Mouse (Mus musculus) embryonic fibroblast, embryonic 13.5 days (primary cell): ENCODE data around the gene Htr1f. TPM values are rescaled to one million over a fixed set of nuclear protein-coding genes. Genes with fewer than 3 reads are reported as not detected.

ENCODE experiments used
- H3K27ac ChIP-seq: 2 replicates; pipeline ENCODE4 v1.5.1; 2012; ENCODE audit warnings: low read length, control low read depth, inconsistent platforms; ENCODE audit not compliant: insufficient read depth
- H3K4me1 ChIP-seq: 2 replicates; pipeline ENCODE4 v1.6.1; 2011; ENCODE audit warnings: low read length; ENCODE audit not compliant: control insufficient read depth, insufficient read depth
- H3K4me3 ChIP-seq: 2 replicates; pipeline ENCODE4 v1.5.1; 2011; ENCODE audit warnings: mild to moderate bottlenecking, control low read depth, low read length; ENCODE audit not compliant: insufficient read depth
- CTCF ChIP-seq: IDR thresholded peaks from 2 replicates; pipeline ENCODE4 v1.5.1; 2011; ENCODE audit warnings: mild to moderate bottlenecking, control low read depth, low read length, moderate library complexity, borderline replicate concordance; ENCODE audit not compliant: insufficient read depth
- POLR2A ChIP-seq: IDR thresholded peaks from 2 replicates; pipeline ENCODE4 v1.6.1; 2011; ENCODE audit warnings: low read depth, mild to moderate bottlenecking, control low read depth, low read length, moderate library complexity
- polyA plus RNA-seq: library from polyadenylated mRNA; stranded (reverse); fragments of >200 nt; gene quantifications from 2 replicates; pipeline ENCODE4 v1.2.4, GENCODE M21; 2011; ENCODE audit warnings: low read depth; ENCODE audit not compliant: missing spikeins, insufficient read length

Gene Htr1f
- polyA plus RNA-seq, 1 experiment = 1.4 TPM

DNA sequence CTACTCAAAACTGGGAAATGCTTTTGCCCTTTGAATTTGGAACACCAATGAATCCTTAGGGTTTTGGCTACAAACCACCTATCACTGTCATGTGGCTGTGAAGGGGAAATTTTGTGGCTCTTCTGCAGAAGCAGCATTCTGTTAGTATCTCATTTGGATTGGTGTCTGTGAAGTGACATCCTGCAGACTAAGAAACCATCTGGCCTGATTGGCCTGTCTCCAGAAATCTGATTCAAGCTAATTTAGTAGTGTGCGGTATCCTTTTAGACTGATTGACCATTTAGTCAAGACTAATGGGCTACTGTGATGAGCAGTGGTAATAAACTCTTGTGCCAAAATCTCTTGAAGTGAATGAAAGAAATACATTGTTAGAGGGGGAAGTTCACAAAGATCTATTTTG, 76.0 kb downstream of the Htr1f start:
- no peaks in the 10 kb centered on the region for H3K4me1 ChIP-seq
- no peak for TF ChIP-seq CTCF
- no peak for TF ChIP-seq POLR2A
- H3K4me3 ChIP-seq = no peak overlapping the region
- no peak overlapping the region for H3K27ac ChIP-seq

DNA sequence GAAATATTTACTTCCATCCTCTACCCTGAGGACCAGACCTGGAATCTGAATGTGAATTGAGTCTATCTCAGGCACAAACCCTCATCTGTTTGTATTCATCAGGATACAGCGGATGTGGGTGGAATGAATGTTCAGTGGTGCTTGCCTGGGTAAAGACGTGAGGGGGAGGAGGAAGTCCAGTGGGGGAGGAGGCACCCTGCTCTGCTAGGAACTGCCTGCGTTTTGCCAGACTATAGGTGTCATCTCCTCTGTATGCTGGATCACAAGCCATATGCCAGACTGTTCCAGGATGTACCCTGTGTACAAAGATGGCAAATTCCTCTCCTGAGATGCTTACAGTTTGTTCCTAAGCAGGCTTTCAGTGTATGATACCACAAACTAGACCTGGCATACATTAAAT, 83.3 kb downstream of the Htr1f start:
- TF ChIP-seq CTCF (no peak), POLR2A (no peak)
- no peaks in the 10 kb centered on the region for H3K4me1 ChIP-seq
- no peak overlapping the region for H3K4me3 ChIP-seq

DNA sequence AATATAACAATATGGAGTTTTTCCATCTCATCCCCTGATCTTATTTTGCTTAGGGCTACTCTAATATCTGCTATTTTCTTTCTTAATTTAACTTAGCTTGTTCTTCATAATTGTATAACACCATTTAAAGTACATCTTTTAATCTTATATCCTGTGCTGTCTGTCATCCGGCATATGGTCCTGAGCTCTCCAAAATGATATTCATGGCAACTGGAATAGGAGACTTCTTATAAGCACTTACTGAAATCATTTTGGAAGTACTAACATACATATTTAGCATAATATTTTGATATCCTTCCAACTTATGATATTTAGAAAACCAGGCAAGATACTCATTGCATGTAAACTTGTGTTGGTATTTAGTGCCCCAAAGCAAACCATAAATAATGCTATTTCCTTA, 86.9 kb downstream of the Htr1f start:
- TF ChIP-seq CTCF = no peak
- TF ChIP-seq POLR2A = no peak
- no peak overlapping the region for H3K27ac ChIP-seq

More for the DNA sequence above, 83.3 kb downstream of the Htr1f start:
- H3K27ac ChIP-seq = no peak overlapping the region

DNA sequence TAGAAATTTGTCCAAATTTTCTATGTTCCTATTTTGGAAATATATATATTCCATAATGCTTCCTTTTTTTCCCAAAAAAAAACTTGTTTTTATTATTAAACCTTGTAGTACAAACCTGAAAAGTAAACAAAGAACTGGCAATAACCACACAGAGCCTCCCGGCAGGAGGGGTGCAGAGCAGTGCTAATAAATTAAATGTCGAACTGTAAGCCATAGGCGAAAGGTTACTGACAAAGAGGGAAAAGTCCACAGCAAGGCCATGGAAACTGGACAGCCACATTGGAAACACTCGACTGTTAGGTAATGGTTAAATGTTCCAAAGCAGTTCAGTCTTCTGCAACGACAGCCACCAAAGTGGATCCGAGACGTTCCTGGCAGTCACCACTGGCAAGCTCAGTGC, 87.5 kb downstream of the Htr1f start:
- no peak overlapping the region for H3K4me3 ChIP-seq
- no peak overlapping the region for H3K27ac ChIP-seq
- TF ChIP-seq CTCF (no peak), POLR2A (no peak)
- H3K4me1 ChIP-seq = no peaks in the 10 kb centered on the region

More for the DNA sequence above, 86.9 kb downstream of the Htr1f start:
- no peaks in the 10 kb centered on the region for H3K4me1 ChIP-seq
- no peak overlapping the region for H3K4me3 ChIP-seq

- TF ChIP-seq POLR2A = no peak
- Histone ChIP-seq H3K4me1 (no peaks in the 10 kb centered on the region), H3K27ac (no peak overlapping the region), H3K4me3 (no peak overlapping the region)
These were observed 88.1 kb downstream of the Htr1f start for GRCm38 (mm10) chr16:65017566-65017965.

GRCm38 (mm10) chr16:65015241-65015640, 90.4 kb downstream of the Htr1f start:
- Histone ChIP-seq H3K27ac (no peak overlapping the region), H3K4me3 (no peak overlapping the region), H3K4me1 (no peaks in the 10 kb centered on the region)
- no peak for TF ChIP-seq CTCF
- no peak for TF ChIP-seq POLR2A

DNA sequence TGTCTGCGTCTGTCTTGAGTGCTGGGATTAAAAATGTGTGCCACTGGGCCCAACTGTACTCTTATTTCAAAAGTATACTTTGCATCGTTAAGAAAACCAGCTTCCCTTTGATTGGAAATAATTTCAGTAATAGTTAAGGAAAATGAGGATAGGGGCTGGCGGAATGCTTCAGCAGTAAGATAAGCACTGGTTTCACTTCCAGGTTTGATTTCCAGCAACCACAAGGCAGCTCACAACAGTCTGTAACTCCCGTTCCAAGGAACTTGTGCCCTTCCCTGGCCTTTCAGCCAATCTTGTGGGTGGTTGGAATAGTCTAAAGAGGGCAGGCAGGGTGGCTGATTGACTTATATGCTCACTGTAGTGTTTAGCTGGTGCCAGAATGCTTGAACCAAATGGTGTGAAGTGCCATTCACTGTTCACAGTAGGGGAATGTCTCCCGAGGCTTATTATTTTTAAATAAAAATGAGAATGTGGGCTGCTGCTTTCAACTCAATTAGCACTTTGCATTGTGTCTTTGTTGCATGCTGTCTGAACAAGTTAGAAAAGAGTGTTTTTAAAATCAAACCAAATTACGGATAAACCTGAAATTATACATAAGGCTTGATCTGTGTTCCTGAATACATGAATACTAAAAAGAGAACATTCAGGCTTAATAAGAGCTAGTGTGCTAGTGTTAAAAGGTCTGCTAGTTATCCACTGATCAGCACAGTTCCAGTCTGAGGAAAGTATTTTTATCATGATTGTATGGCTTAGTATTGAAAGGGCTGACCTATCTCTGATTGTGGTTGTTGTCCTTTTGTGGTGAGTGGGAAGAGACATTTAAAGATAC, 103.4 kb downstream of the Htr1f start:
- Histone ChIP-seq H3K4me1 (no peaks in the 10 kb centered on the region), H3K4me3 (no peak overlapping the region), H3K27ac (no peak overlapping the region)
- TF ChIP-seq CTCF (no peak), POLR2A (no peak)

GRCm38 (mm10) chr16:64989279-64989800, 116.3 kb downstream of the Htr1f start:
- H3K27ac ChIP-seq = peak overlapping the region; percentile 42; the same call in 1 of the 2 replicates
- TF ChIP-seq CTCF (no peak), POLR2A (no peak)
- no peak overlapping the region for H3K4me3 ChIP-seq
- no peaks in the 10 kb centered on the region; the same call in 1 of the 2 replicates for H3K4me1 ChIP-seq

GRCm38 (mm10) chr16:64987564-64987963, 118.1 kb downstream of the Htr1f start:
- TF ChIP-seq CTCF (no peak), POLR2A (no peak)
- Histone ChIP-seq H3K27ac (no peak overlapping the region), H3K4me3 (no peak overlapping the region), H3K4me1 (no peaks in the 10 kb centered on the region; the same call in 1 of the 2 replicates)

DNA sequence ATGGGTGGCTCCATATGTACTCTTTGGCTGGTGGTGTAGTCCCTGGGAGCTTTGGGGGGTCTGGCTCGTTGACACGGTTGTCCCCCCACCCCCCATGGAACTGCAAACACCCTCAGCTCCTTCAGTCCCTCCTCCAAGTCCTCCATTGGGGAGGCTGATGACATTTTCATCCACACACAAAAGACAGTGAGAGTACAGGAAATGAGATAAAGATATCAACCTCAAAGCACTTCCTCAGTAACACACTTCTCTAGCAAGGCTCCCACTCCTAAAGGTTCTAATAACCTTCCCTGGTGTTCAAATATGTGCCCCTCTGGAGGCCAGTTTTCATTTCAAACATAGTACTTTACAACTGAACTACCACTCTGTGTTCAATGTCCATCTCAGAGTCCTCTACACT, 118.6 kb downstream of the Htr1f start:
- TF ChIP-seq POLR2A (no peak), CTCF (no peak)
- Histone ChIP-seq H3K4me3 (no peak overlapping the region), H3K4me1 (no peaks in the 10 kb centered on the region; the same call in 1 of the 2 replicates), H3K27ac (no peak overlapping the region)

- no peak overlapping the region for H3K4me3 ChIP-seq
- TF ChIP-seq POLR2A (no peak), CTCF (no peak)
- no peaks in the 10 kb centered on the region for H3K4me1 ChIP-seq
- no peak overlapping the region for H3K27ac ChIP-seq
These were observed 131.0 kb downstream of the Htr1f start for GRCm38 (mm10) chr16:64974636-64975035.
